Mouse (Mus musculus): ENCODE results near the gene Mc1r. TPM values are rescaled to one million over a fixed set of nuclear protein-coding genes. Genes with fewer than 3 reads are reported as not detected.
"Not testable (repeated sequence)": the region's sequence is repeated elsewhere in the genome, so short reads cannot be mapped to it uniquely, and the experiment has no call there.

Mc1r gene
- total RNA-seq, 2 experiments from 2014 or later: not detected

- DNase-seq: no peak
Measured at GRCm38 (mm10) chr8:123411781-123412327, 4.9 kb downstream of the Mc1r start.

GRCm38 (mm10) chr8:123412560-123413170 lies 5.8 kb downstream of the Mc1r start:
- no peak for DNase-seq

- DNase-seq: no peak
Measured at GRCm38 (mm10) chr8:123414255-123414654, 7.3 kb downstream of the Mc1r start.

GRCm38 (mm10) chr8:123414997-123415696 lies 8.2 kb downstream of the Mc1r start:
- not testable (repeated sequence) for DNase-seq

GRCm38 (mm10) chr8:123415967-123416943 lies 9.3 kb downstream of the Mc1r start:
- DNase-seq: no peak

GRCm38 (mm10) chr8:123416944-123417555 lies 10.1 kb downstream of the Mc1r start:
- no peak for DNase-seq

GRCm38 (mm10) chr8:123419711-123420110 lies 12.8 kb downstream of the Mc1r start:
- DNase-seq: no peak

GRCm38 (mm10) chr8:123420525-123421281 lies 13.8 kb downstream of the Mc1r start:
- no peak for DNase-seq

GRCm38 (mm10) chr8:123421325-123421724 lies 14.4 kb downstream of the Mc1r start:
- DNase-seq: no peak

- DNase-seq: peak; percentile 66 to 85
Measured at GRCm38 (mm10) chr8:123422056-123422780, 15.3 kb downstream of the Mc1r start.

GRCm38 (mm10) chr8:123422781-123423159 lies 15.9 kb downstream of the Mc1r start:
- DNase-seq: no peak

- no peak for DNase-seq
Measured at GRCm38 (mm10) chr8:123423441-123423840, 16.5 kb downstream of the Mc1r start, which contains the start of gene Def8. Gene Def8 (plus strand): TSS chr8:123423527.

- no peak for DNase-seq
Measured at GRCm38 (mm10) chr8:123426511-123427509, 19.9 kb downstream of the Mc1r start.

- DNase-seq: no peak
Measured at GRCm38 (mm10) chr8:123427639-123428275, 20.9 kb downstream of the Mc1r start.

GRCm38 (mm10) chr8:123428343-123428893 lies 21.5 kb downstream of the Mc1r start:
- DNase-seq: no peak

GRCm38 (mm10) chr8:123428939-123429721 lies 22.2 kb downstream of the Mc1r start:
- no peak for DNase-seq

GRCm38 (mm10) chr8:123429722-123430013 lies 22.8 kb downstream of the Mc1r start:
- DNase-seq: not testable (repeated sequence)

- DNase-seq: not testable (repeated sequence)
Measured at GRCm38 (mm10) chr8:123430936-123431335, 24.0 kb downstream of the Mc1r start.

Measured in heart, adult 18-20 months (tissue).